Mouse (Mus musculus): ENCODE results near the gene Pcbp1. TPM values are rescaled to one million over a fixed set of nuclear protein-coding genes. Genes with fewer than 3 reads are reported as not detected.
"Not testable (repeated sequence)": the region's sequence is repeated elsewhere in the genome, so short reads cannot be mapped to it uniquely, and the experiment has no call there.

Pcbp1 gene
- total RNA-seq, 1 experiment from 2014 or later: 35.6 TPM

DNA sequence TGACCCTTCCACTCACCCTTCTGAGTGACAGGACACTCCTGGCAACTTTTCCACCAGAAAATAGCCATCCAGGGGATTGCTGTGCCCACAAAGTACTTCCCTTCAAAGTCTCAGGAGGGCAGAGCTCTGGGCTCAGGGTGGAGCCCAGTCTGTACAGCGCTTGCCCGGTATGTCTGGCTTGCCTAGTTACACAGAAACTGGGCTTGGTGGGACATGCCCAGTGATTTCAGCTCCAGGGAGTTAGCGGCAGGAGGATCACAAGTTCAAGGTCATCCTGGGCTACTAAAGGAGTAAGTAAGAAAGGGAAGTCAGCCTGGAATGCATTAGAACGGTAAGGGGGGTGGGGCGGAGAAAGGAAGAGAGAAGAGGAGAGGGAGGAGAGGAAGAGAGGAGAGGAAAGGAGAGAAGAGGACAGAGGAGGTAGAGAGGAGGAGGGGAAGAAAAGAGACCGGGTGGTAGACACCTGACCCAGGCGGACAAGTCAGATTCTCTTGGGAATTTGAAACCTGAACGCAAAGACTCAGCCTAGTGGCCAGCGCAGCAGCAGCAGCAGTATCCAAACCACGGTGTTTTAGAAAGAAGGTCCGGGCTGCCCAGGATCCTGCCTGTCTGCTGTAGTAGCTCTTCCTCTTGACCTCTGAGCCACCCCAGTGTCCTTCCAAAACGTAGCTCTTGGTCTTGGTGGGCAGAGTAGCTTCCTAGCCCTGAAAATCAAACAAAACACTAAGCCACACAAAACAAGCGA lies 28.9 kb downstream of the Pcbp1 start:
- peak; percentile 14; the same call in 1 of the 2 replicates for ATAC-seq (ENCODE audit: extremely low read depth, insufficient number of reproducible peaks, low FRiP score, poor library complexity, severe bottlenecking)

DNA sequence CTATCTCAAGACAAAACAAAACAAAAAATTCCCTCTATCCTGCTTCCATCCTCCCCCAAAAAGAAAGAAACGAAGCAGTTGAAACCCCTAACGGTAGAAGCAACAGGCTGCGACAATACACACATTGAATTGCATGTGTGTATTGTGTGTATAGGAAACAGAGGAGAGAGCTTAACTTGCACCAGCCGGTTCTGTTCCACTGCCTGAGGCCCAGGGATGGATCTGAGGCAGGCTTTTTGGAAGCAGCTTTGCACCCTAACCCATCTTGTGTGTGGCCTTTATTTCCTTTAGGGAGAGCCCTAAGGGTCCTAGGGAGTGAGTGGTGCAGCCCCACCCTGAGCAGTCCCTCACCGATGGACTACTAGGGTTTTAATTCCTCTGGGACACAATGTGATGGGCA lies 29.5 kb downstream of the Pcbp1 start:
- no peak for ATAC-seq (ENCODE audit: extremely low read depth, insufficient number of reproducible peaks, low FRiP score, poor library complexity, severe bottlenecking)

DNA sequence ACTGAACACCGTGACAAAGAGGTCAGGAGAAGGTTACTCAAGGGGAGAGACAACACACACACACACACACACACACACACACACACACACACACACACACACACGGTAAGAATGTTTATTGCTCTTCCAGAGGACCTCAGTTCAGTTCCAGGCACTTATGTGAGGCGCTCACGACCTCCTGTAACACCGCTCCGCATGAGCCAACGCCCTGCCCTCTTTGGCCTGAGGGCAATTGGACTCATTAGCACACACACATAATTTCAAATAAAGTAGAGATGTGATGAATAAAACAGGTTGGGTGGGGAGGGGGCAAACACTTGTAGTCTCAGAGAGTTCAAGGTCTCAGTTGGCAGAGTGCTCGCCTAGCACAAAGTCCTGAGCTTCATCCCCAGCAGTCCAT lies 30.0 kb downstream of the Pcbp1 start:
- ATAC-seq (ENCODE audit: extremely low read depth, insufficient number of reproducible peaks, low FRiP score, poor library complexity, severe bottlenecking): no peak

DNA sequence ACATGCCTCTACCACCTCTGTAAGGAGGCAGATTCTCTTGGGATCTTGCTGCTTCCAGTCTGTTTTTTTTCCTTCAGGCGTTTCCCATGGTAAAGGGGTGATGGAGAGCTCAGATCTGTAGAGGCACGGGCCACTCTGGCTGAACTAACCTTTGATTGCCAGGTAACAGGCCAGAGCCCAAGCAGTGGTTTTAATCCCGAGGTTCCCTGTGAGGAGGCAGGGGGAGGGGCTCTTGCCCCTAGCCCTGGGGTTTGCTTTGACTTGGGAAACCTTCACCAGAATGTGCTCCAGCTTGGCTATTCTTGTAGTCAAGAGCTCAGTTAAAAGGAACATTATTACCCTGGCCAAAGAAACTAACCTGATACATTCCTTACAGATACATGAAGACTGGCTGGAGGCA lies 30.5 kb downstream of the Pcbp1 start:
- no peak for ATAC-seq (ENCODE audit: extremely low read depth, insufficient number of reproducible peaks, low FRiP score, poor library complexity, severe bottlenecking)

DNA sequence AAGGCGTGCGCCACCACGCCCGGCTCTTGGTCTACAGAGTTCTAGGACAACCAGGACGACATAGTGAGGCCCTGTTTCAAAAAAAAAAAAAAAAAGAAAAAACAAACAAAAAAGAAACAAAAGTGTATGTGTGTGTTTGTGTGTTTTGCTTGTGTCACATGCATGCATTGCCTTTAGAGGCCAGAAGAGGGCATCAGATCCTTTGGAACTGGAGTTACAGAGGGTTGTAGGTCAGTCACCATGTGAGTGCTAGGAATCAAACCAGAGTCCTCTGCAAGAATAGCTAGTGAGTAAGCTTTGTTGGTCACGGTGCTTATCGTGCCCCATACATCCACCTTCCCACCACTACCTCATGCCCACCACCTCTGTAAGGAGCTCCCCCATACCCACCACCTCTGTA lies 31.4 kb downstream of the Pcbp1 start:
- ATAC-seq (ENCODE audit: extremely low read depth, insufficient number of reproducible peaks, low FRiP score, poor library complexity, severe bottlenecking): no peak

DNA sequence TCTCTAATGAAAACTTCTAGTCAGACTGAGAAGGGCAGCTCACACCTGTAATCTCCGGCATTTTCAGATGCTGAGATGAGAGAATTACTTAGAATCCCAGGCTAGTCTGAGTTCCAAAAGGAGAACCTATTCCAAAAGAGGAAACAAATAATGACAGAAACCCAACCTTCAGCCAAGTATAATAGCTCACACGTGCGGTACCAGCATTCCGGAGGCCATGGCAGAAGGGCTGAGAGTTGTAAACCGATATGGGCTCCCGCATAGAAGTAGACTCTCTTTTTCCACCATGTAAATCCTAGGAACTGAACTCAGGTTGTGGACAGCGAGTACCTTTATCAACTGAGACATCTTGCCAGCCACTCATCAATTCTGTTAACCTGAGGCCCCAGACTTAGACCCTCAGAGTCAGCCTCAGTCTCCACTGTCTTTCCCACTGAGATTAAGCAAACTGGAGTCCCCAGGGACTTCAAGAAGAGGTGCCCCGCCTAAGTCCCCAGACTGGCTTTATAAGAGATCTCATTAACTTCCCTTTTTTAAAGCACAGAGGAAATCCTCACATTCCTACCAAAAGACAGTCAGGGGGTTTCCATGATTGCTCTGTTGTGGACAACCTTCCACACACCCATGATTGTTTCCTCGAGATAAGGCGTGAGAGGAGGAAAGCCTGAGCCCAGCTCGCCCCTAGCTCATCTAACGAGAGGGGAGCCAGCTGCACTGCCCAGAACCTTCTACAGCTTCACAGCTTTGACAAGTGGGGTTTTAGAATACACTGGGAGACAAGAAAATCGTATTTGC lies 32.5 kb downstream of the Pcbp1 start:
- peak; percentile 40 for ATAC-seq (ENCODE audit: extremely low read depth, insufficient number of reproducible peaks, low FRiP score, poor library complexity, severe bottlenecking)

DNA sequence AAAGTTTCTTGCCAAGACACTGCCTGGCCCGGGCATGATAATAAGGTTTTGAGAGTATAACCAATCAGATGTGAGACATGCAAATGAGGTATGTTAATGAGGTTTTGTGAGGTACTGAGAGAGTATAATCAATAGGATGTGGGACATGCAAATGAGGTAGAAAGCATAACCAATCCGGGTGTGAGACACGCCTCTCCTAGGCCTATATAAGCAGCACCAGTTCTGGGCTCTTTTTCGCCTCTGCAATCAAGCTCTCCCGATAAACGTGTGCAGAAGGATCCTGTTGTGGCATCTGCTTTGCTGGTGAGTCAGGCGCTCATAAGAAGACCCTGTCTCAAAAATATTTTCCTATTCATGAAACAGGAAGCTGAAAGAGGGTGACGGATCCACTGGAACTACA lies 35.7 kb downstream of the Pcbp1 start:
- ATAC-seq (ENCODE audit: extremely low read depth, insufficient number of reproducible peaks, low FRiP score, poor library complexity, severe bottlenecking): not testable (repeated sequence)

DNA sequence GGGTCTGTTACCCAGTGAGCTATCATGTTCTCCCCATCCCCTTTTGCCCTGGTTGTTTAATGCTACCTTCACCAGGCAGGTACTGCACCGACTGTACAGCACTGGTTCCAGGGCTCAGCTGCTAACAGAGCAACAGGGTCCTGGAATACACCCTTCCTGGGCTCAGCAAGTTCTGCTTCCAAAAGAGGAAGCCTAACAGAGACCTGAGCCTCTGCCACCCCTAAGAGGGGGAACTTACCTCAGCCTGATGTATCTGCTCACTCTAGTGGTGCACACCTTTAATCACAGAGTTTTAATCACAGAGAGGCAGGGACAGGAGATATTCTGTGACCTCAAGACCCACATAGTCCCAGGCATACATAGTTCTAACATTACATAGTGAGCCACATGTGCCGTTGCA lies 36.2 kb downstream of the Pcbp1 start:
- ATAC-seq (ENCODE audit: extremely low read depth, insufficient number of reproducible peaks, low FRiP score, poor library complexity, severe bottlenecking): peak; percentile 30; the same call in 1 of the 2 replicates

DNA sequence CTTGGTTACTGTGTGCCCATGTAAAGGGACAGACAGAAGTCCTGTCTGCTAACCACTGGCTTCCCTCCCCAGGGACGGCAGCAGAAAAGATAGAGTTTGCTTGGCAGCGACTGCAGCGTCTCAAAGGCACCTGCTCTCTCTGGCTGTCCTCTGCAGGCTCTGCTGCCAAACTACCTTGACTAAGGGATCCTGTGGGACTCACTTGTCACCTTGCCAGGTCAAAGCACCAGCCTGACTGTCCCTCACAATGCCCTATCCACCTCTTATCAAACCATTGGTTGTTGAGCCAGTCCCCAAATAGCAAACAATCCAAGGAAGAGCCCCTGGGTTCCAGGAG lies 38.0 kb downstream of the Pcbp1 start:
- ATAC-seq (ENCODE audit: extremely low read depth, insufficient number of reproducible peaks, low FRiP score, poor library complexity, severe bottlenecking): no peak

DNA sequence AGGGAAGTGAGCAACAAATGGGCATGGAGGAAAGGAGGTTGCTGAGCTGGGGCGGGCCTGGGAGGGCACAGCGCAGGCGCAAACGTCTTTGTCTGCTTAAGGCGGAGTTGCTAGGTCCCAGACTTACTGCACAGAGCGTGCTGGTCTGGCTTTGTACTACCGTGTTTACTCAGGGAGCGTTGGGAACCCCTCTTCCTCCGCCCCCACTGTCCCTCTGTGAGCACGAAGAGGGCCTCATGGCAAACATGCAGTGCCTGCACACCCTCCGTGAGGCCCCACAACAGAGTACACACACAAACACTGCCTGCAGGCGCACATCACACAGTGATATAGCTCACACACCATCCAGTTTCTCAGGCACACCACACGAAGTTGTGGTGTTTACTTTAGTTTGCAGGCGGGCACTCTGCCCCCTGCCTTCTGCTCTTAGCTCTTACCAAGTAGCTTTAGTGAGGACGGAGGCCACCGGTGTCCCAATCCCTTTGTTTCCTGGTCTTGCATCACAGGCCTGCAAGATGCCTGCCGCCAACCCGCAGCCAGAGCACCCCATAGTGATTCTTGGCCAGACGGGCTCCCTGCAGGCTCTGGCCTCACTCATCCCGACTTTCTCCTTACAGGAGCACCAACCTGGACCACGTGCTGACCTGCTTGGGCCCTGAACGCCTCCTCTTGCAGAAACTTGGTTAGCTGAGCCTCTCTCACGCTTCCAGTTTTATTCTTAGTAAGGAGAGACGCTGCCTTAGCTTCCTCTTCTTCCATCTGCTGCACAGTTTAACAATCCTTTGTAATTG lies 38.6 kb downstream of the Pcbp1 start:
- ATAC-seq (ENCODE audit: extremely low read depth, insufficient number of reproducible peaks, low FRiP score, poor library complexity, severe bottlenecking): peak; percentile 85

DNA sequence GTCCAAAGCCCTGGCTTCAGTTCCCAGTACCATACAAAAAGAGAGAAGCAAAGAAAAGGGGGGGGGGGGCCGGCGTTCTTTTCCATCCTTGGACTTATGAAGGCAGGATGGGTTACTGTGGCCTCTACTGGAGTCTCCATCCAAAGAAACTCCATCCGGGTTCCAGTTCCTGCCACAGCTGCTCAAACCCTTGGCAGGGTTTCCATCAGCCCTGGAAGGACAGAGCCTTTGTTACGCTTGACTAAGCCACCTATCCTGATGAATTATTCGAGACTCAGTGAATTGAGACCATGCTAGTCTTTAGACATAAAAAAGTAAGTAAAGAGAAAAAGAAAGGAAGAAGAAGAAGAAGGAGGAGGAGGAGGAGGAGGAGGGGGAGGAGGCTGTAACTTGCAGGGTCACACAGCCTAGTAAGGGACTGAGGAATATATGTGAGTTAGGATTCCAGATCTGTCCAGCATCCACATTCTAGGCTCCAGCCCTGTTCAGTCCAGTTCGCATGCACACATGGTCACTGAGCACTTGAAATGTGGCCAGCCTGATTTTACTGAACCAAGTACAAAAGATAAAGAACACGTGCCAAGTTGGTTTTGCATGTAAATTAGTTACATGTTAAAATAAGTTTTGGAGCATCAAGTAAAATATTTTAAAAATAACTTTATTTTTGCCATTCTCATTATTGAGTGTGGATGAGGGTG lies 40.0 kb downstream of the Pcbp1 start:
- ATAC-seq (ENCODE audit: extremely low read depth, insufficient number of reproducible peaks, low FRiP score, poor library complexity, severe bottlenecking): no peak

DNA sequence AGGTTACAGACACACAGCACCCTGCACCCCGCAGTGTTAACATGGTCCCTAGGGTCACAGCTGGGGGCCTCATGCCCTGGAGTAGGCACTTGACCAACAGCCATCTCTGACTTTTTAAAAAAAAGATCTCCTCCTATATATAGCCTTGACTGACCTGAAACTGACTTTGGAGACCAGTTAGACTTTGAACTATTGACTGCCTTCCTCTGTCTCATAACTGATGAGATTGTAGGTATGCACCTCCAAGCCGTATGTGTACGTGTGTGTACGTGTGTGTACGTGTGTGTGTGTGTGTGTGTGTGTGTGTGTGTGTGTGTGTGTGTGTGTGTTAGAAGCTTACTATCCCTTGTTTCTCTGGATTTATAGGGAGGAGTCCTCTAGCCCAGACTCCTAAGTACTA lies 44.2 kb downstream of the Pcbp1 start:
- ATAC-seq (ENCODE audit: extremely low read depth, insufficient number of reproducible peaks, low FRiP score, poor library complexity, severe bottlenecking): no peak

DNA sequence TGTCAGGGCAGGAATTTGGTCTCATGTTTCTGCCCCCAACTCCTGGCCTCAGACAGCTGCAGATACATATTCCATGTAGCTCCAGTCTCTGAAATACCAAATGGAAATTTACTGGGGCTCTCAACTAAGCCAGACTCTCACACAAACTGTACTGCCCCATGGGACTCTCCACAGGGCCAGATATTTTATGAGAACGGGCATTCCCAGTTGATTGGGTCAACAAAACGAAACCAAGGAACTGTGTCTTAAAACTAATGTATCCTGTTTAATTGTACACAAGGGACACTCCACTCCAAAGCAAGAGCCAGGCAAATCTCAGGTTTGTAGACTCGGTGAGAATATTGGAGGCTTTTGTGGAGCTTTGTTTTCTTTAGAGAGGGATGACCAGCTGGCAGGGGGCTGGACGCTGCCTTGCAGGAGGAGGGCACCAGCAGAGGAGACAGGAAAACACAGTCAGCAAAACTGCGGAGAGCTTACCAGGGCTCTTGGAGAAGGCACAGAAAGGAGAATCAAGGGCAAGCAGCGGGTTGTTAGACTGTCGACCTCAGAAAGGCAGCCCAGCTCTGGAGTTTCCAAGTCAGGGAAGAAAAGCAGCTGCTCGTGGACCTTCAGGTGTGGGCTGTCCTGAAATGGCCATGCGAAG lies 45.8 kb downstream of the Pcbp1 start:
- no peak for ATAC-seq (ENCODE audit: extremely low read depth, insufficient number of reproducible peaks, low FRiP score, poor library complexity, severe bottlenecking)

DNA sequence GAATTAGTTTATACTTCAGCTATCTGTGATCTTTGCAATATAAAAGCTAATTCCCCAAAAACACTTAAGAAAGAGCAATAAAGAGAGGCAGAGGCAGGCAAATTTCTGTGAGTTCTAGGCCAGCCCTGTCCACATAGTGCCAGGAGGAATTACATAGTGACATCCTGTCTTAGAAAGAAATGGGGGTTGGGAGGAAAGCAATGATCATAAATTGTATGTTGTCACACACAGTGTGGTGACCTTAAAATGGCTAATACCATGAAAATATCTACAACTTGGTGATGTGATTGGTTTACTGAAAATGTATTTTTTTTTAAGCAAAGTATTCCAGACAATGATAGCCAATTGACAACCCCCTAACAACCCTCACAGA lies 46.3 kb downstream of the Pcbp1 start:
- no peak for ATAC-seq (ENCODE audit: extremely low read depth, insufficient number of reproducible peaks, low FRiP score, poor library complexity, severe bottlenecking)

DNA sequence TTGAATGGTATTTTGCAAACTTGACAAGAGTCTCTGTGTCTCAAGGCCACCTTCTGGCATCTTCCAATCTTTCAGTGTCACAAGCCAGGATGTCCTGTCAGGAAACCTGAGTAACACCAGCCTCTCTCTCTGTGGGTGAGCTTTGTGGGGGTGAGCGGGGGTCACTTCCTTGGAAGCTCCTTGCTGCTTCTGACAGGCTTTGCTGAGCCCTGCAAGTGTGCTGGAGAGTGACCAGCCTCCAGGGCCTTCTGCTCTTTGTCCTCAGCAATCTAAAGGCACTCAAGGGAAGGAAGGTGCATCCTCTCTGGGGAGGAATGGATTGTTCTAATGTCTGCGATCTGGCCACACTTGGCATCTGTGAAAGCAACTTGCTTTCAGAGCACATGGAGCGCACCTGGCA lies 46.8 kb downstream of the Pcbp1 start:
- ATAC-seq (ENCODE audit: extremely low read depth, insufficient number of reproducible peaks, low FRiP score, poor library complexity, severe bottlenecking): no peak

DNA sequence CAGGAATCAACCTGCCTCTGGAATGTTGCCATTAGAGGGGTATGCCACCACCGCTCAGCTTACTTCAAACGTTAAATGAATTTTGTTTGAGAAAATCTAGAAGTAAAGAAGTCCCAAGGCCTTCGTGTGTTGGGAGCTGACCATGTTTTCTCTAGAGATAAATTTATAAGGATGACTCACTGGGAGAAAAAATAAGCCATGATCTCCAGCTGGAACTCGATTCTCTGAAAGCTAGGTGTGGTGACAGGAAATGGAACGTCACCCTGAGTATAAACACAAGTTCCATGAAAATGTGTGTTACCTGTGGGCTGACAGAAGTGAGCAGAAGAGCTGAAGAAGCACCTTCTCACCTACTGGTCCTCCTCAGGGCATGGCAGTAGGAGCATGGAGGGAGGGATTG lies 49.2 kb downstream of the Pcbp1 start:
- no peak for ATAC-seq (ENCODE audit: extremely low read depth, insufficient number of reproducible peaks, low FRiP score, poor library complexity, severe bottlenecking)

DNA sequence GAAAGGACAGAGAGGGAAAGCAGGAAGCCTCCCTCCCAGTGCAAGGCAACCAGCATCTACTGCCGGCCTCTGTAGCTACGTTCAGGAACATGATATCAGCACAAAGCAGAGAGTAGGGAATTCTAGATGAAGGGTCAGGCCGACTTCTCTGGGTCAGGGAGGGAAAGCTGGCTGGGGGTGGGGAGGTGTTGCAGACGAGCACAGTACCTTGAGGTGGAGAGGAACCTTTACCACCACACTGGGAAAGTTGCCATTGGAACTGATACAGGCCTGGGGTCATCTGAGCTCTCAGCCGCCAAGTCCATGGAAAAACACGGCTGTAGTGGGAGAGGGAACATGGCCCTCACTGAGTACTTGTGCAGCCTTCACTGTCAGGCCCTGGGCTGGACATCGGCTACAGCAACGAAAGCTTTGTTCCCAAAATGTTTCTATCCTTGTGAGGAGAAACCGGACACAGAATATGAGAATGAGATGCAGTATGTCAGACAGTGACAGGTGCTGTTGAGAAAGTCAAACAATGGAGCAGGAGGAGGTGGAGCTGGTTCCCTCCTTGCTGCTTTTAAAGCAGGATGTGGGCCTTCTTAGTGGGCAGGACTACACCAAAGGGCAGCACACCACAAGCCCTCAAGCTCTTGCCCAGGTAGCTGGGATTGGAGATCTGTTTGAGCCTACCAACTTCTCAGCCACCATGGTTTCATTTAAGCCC lies 50.5 kb downstream of the Pcbp1 start:
- no peak for ATAC-seq (ENCODE audit: extremely low read depth, insufficient number of reproducible peaks, low FRiP score, poor library complexity, severe bottlenecking)

DNA sequence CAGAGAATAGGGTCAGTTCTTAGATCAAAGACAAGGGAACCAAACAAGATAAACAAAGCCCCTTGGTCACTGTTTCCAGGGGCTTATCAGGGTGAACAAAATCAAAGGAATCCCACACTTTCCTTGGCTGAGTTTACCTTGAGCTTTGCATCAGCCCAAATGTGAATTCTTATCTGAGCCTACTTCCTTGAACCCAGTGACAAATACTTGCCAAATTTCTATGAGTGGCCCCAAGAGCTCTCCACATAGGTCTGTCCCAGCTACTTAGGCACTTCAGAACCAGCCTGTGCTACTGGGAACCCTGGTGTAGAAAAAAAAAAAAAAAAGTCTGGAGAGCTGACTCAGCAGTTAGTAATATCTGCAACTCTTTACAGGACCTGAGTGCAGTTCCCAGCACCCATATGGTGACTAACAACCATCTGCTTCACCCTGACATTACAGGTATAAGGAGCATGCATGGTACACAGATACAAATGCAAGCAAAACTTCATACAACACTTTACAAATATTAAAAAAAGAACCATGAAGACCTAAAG lies 51.4 kb downstream of the Pcbp1 start:
- no peak for ATAC-seq (ENCODE audit: extremely low read depth, insufficient number of reproducible peaks, low FRiP score, poor library complexity, severe bottlenecking)

Measured in neutrophil, adult 5-6 weeks (primary cell).